Mouse (Mus musculus) small intestine, adult 2 months (tissue): ENCODE results near the gene R3hdm4.

Experiments
- CTCF ChIP-seq: fragments of 200-500 bp; IDR thresholded peaks from 2 replicates; pipeline ENCODE4 v1.5.1; 2012; ENCODE audit warnings: low read depth, mild to moderate bottlenecking, control low read depth, inconsistent platforms, low read length, moderate library complexity, mixed read lengths; ENCODE audit not compliant: insufficient replicate concordance, insufficient read length; ENCODE audit errors: extremely low read depth
- POLR2A ChIP-seq: fragments of 200-500 bp; IDR thresholded peaks from 2 replicates; pipeline ENCODE4 v1.6.1; 2012; ENCODE audit warnings: low read depth, mild to moderate bottlenecking, control low read depth, inconsistent platforms, low read length, moderate library complexity

DNA sequence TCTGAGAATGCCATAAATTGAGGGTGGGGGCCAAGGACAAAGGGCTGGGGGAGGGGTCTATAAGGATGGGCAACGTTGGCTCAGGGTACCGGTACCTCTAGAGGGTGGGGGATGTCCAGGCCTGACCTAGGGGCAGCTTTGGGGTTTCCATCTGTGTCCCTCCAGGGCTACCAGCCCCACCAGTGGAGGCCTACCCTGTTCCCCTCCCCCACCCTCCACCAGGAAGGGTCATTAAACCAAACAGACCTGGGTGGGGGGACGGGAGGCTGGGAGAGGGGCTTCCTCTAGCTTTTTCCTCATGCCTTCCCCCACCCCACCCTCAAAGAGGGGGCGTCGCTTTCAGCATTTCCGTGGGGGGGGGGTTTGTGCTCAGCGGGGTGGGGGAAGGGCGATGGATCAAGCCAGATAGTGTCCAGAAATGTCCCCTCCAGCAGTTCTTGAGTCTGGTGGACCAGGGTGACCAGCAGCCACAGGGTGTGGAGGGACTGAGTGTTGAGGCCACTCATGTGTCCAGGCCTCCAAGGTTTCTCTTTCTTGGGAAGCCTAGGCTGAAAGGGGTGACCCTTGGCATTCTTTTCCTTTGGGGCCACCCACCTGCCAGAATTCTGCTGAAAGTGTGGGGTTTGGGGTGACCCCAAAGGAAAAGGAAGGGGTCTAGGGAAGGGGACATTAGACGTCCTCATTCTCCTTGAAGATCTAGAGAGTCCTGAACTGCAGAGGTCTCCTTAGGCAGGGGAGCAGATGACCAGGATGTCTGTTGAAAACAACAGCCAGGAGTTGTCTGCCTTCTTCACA, 8.1 kb upstream of the R3hdm4 start:
- TF ChIP-seq CTCF (no peak), POLR2A (no peak)
